In genomic region chr2:150558568-150558967, GRCm38 (mm10) we compare ENCODE assay signal across 8 mouse cellular contexts. TPM values are rescaled to one million over a fixed set of nuclear protein-coding genes. Genes with fewer than 3 reads are reported as not detected.
A peak's percentile ranks its signal among the peaks of the same experiment; 100 is the strongest.
DNase-seq lines count a peak whose midpoint lies in the region; ATAC-seq and TF ChIP-seq lines count a peak whose summit lies in the region.

No protein-coding gene starts in this region.

- H3K9ac ChIP-seq in forebrain, embryonic 11.5 days (ENCODE audit: low read length), result no peak overlapping the region
- H3K9ac ChIP-seq in forebrain, embryonic 13.5 days, result no peak overlapping the region
- H3K9ac ChIP-seq in neural tube, embryonic 14.5 days (replicated peaks; ENCODE audit: low read depth, low read length), result no peak overlapping the region
- no peak overlapping the region for H3K9ac ChIP-seq in neural tube, embryonic 15.5 days (replicated peaks)

- no peaks in the 10 kb centered on the region for H3K4me1 ChIP-seq in forebrain, embryonic 11.5 days (replicated peaks; ENCODE audit: control insufficient read depth, insufficient read depth, low read length)
- H3K4me1 ChIP-seq in forebrain, embryonic 13.5 days, result no peaks in the 10 kb centered on the region
- no peaks in the 10 kb centered on the region for H3K4me1 ChIP-seq in neural tube, embryonic 14.5 days (ENCODE audit: control insufficient read depth, insufficient read depth, low read length)
- no peaks in the 10 kb centered on the region for H3K4me1 ChIP-seq in neural tube, embryonic 15.5 days
- no peaks in the 10 kb centered on the region for H3K4me1 ChIP-seq in lung, adult 2 months (ENCODE audit: control insufficient read depth, insufficient read depth, low read length)

- no peaks in the 10 kb centered on the region for H3K27me3 ChIP-seq in forebrain, embryonic 11.5 days (ENCODE audit: control insufficient read depth, insufficient read depth, low read length)
- H3K27me3 ChIP-seq in forebrain, embryonic 13.5 days, result no peaks in the 10 kb centered on the region
- no peaks in the 10 kb centered on the region for H3K27me3 ChIP-seq in neural tube, embryonic 14.5 days (ENCODE audit: control insufficient read depth, insufficient read depth, low read length)
- no peaks in the 10 kb centered on the region for H3K27me3 ChIP-seq in neural tube, embryonic 15.5 days (replicated peaks)

- H3K9me3 ChIP-seq in forebrain, embryonic 11.5 days (ENCODE audit: control insufficient read depth, low read length), result no peaks in the 10 kb centered on the region
- no peaks in the 10 kb centered on the region for H3K9me3 ChIP-seq in forebrain, embryonic 13.5 days (replicated peaks)
- H3K9me3 ChIP-seq in neural tube, embryonic 14.5 days (ENCODE audit: control insufficient read depth, low read length), result no peaks in the 10 kb centered on the region
- H3K9me3 ChIP-seq in neural tube, embryonic 15.5 days (replicated peaks), result no peaks in the 10 kb centered on the region

- H3K4me3 ChIP-seq in forebrain, embryonic 11.5 days (ENCODE audit: low read depth, low read length), result no peak overlapping the region
- no peak overlapping the region for H3K4me3 ChIP-seq in forebrain, embryonic 13.5 days
- H3K4me3 ChIP-seq in neural tube, embryonic 14.5 days (ENCODE audit: low read depth, low read length), result no peak overlapping the region
- H3K4me3 ChIP-seq in neural tube, embryonic 15.5 days (replicated peaks), result no peak overlapping the region
- no peak overlapping the region for H3K4me3 ChIP-seq in lung, adult 2 months (replicated peaks; ENCODE audit: extremely low read depth, low read depth, low read length)

- TF ChIP-seq POLR2A in lung, adult 2 months (IDR thresholded peaks at IDR 0.05; ENCODE audit: borderline replicate concordance, extremely low read depth, low read depth, low read length), result no peak

- no peak overlapping the region for H3K4me2 ChIP-seq in forebrain, embryonic 11.5 days (ENCODE audit: low read depth, low read length, severe bottlenecking)
- H3K4me2 ChIP-seq in forebrain, embryonic 13.5 days, result no peak overlapping the region
- H3K4me2 ChIP-seq in neural tube, embryonic 14.5 days (ENCODE audit: low read depth, low read length), result no peak overlapping the region
- H3K4me2 ChIP-seq in neural tube, embryonic 15.5 days, result no peak overlapping the region

- TF ChIP-seq CTCF in lung, adult 2 months (IDR thresholded peaks at IDR 0.05; ENCODE audit: insufficient read depth, low read length), result no peak

- no peak for DNase-seq in forebrain, embryonic 11.5 days (ENCODE audit: low spot score)
- DNase-seq in embryo, embryonic 9.5 days (ENCODE audit: extremely low spot score), result peak; percentile 20
- peak; percentile 10 for DNase-seq in lung, adult 2 months
- DNase-seq in thymus, postnatal 0 days (ENCODE audit: low spot score), result peak; percentile 72
- no peak for DNase-seq in gastrocnemius, postnatal 10 days

- peak; percentile 21; the same call in 1 of the 2 replicates for ATAC-seq in forebrain, embryonic 11.5 days (replicated peaks; ENCODE audit: low FRiP score)
- no peak for ATAC-seq in forebrain, embryonic 13.5 days
- ATAC-seq in neural tube, embryonic 14.5 days (ENCODE audit: low read depth), result peak; percentile 34; the same call in 1 of the 2 replicates
- no peak; the same call in 1 of the 2 replicates for ATAC-seq in neural tube, embryonic 15.5 days (ENCODE audit: low FRiP score)

- 69% methylated on average over 3 of the region's 3 CpGs for WGBS in forebrain, embryonic 11.5 days
- 56% methylated on average over 3 of the region's 3 CpGs for WGBS in forebrain, embryonic 13.5 days
- 60% methylated on average over 3 of the region's 3 CpGs for WGBS in neural tube, embryonic 14.5 days
- WGBS in neural tube, embryonic 15.5 days, result 54% methylated on average over 3 of the region's 3 CpGs
- 54% methylated on average over 3 of the region's 3 CpGs for WGBS in lung, adult 2 months

- no peaks in the 10 kb centered on the region for H3K36me3 ChIP-seq in forebrain, embryonic 11.5 days (ENCODE audit: control insufficient read depth, insufficient read depth, low read length)
- no peaks in the 10 kb centered on the region for H3K36me3 ChIP-seq in forebrain, embryonic 13.5 days (ENCODE audit: poor library complexity, severe bottlenecking)
- H3K36me3 ChIP-seq in neural tube, embryonic 14.5 days (ENCODE audit: control insufficient read depth, insufficient read depth, low read length), result no peaks in the 10 kb centered on the region
- H3K36me3 ChIP-seq in neural tube, embryonic 15.5 days, result no peaks in the 10 kb centered on the region

- H3K27ac ChIP-seq in forebrain, embryonic 11.5 days (ENCODE audit: low read depth, low read length), result no peak overlapping the region
- no peak overlapping the region for H3K27ac ChIP-seq in forebrain, embryonic 13.5 days
- no peak overlapping the region for H3K27ac ChIP-seq in neural tube, embryonic 14.5 days (ENCODE audit: low read depth, low read length)
- no peak overlapping the region for H3K27ac ChIP-seq in neural tube, embryonic 15.5 days (replicated peaks)

RNA-seq across cellular contexts. Expression of gene Cst7, which starts 11.6 kb away (rescaled TPM):
- 0.91 TPM in 1 of 2 replicates, not detected in the other for polyA plus RNA-seq in forebrain, embryonic 11.5 days (2014; fragmentation: Nextera tagmentation; extraction: Ambion mirVana)
- polyA plus RNA-seq in forebrain, embryonic 13.5 days (2015; fragmentation: Nextera tagmentation; extraction: Ambion mirVana), result 0.18 and 0.28 TPM in 2 replicates
- 0.82 TPM in 1 of 2 replicates, not detected in the other for polyA plus RNA-seq in neural tube, embryonic 14.5 days (2014; fragmentation: Nextera tagmentation; extraction: Ambion mirVana)
- 0.15 and 2.9 TPM in 2 replicates for polyA plus RNA-seq in neural tube, embryonic 15.5 days (2015; fragmentation: Nextera tagmentation; extraction: Ambion mirVana)
- 1.4 and 2.0 TPM in 2 replicates for polyA plus RNA-seq in lung, adult 2 months (2012; rRNA removed)
- 11.2 and 12.5 TPM in 2 replicates for polyA plus RNA-seq in thymus, postnatal 0 days (2015; fragmentation: Nextera tagmentation; extraction: Ambion mirVana)
- not detected for total RNA-seq in gastrocnemius, postnatal 10 days (2021)

RNA-seq across cellular contexts. Expression of gene Apmap, which starts 49.8 kb away (rescaled TPM):
- polyA plus RNA-seq in forebrain, embryonic 11.5 days (2014; fragmentation: Nextera tagmentation; extraction: Ambion mirVana), result 38.4 and 38.9 TPM in 2 replicates
- 37.1 and 40.2 TPM in 2 replicates for polyA plus RNA-seq in forebrain, embryonic 13.5 days (2015; fragmentation: Nextera tagmentation; extraction: Ambion mirVana)
- 48.3 and 48.4 TPM in 2 replicates for polyA plus RNA-seq in neural tube, embryonic 14.5 days (2014; fragmentation: Nextera tagmentation; extraction: Ambion mirVana)
- 45.4 and 46.1 TPM in 2 replicates for polyA plus RNA-seq in neural tube, embryonic 15.5 days (2015; fragmentation: Nextera tagmentation; extraction: Ambion mirVana)
- 115 and 126 TPM in 2 replicates for polyA plus RNA-seq in lung, adult 2 months (2012; rRNA removed)
- 36.6 and 41.1 TPM in 2 replicates for polyA plus RNA-seq in thymus, postnatal 0 days (2015; fragmentation: Nextera tagmentation; extraction: Ambion mirVana)
- total RNA-seq in gastrocnemius, postnatal 10 days (2021), result 10 to 100 TPM; 21.1 to 23.0 TPM

Comparison
In these comparisons a context has a peak if more than half of its experiments do, and no peak if none do; other contexts are left out.
1. ATAC-seq: peak in forebrain, embryonic 11.5 days (single experiment) and neural tube, embryonic 14.5 days (single experiment); none in forebrain, embryonic 13.5 days (single experiment) and neural tube, embryonic 15.5 days (single experiment).
2. DNase-seq: peak in embryo, embryonic 9.5 days (single experiment), lung, adult 2 months (single experiment) and thymus, postnatal 0 days (single experiment); none in forebrain, embryonic 11.5 days (single experiment) and gastrocnemius, postnatal 10 days (single experiment).